Mouse (Mus musculus) testis, adult 2 months (tissue): Measurements from ENCODE around the gene P3h1.

Experiments
- CTCF ChIP-seq: fragments of 200-500 bp; IDR thresholded peaks from 2 replicates; pipeline ENCODE4 v1.5.1; 2012; ENCODE audit warnings: low read depth, mild to moderate bottlenecking, inconsistent platforms, low read length, moderate library complexity; ENCODE audit not compliant: control insufficient read depth, insufficient read depth, insufficient replicate concordance
- POLR2A ChIP-seq: fragments of 200-500 bp; IDR thresholded peaks from 2 replicates; pipeline ENCODE4 v1.6.1; 2012; ENCODE audit warnings: low read depth, mild to moderate bottlenecking, inconsistent platforms, low read length, moderate library complexity; ENCODE audit not compliant: control insufficient read depth

- TF ChIP-seq POLR2A: no peak
- TF ChIP-seq CTCF: no peak
Measured at GRCm38 (mm10) chr4:119261087-119261713, 28.5 kb downstream of the P3h1 start.
